Mouse (Mus musculus): ENCODE measurements around the gene Hgfac. TPM values are rescaled to one million over a fixed set of nuclear protein-coding genes. Genes with fewer than 3 reads are reported as not detected.

Hgfac gene
- total RNA-seq, 2 experiments from 2014 or later = 0.91 to 1.1 TPM

GRCm38 (mm10) chr5:35033619-35034018, 7.7 kb upstream of the Hgfac start:
- DNase-seq (ENCODE audit: extremely low spot score in 1 of 2, low spot score in 2 of 2) = no peak
- intact Hi-C loops (cut with DNase I) = no loop called here

- DNase-seq (ENCODE audit: extremely low spot score in 1 of 2, low spot score in 2 of 2) = no peak
- intact Hi-C loops (cut with DNase I) = no loop called here
These were observed 6.2 kb upstream of the Hgfac start for GRCm38 (mm10) chr5:35035141-35035540.

- intact Hi-C loops (cut with DNase I) = no loop called here
- DNase-seq (ENCODE audit: extremely low spot score in 1 of 2, low spot score in 2 of 2) = no peak
These were observed 5.5 kb upstream of the Hgfac start for GRCm38 (mm10) chr5:35035795-35036194.

- DNase-seq (ENCODE audit: extremely low spot score in 1 of 2, low spot score in 2 of 2) = no peak
- intact Hi-C loops (cut with DNase I) = no loop called here
These were observed 3.9 kb upstream of the Hgfac start for GRCm38 (mm10) chr5:35037438-35037837.

GRCm38 (mm10) chr5:35042431-35043109, 1.3 kb downstream of the Hgfac start:
- DNase-seq (ENCODE audit: extremely low spot score in 1 of 2, low spot score in 2 of 2) = no peak
- intact Hi-C loops (cut with DNase I) = loop anchor here (2.0 to 5.0 kb wide), 3 partner anchors 55 to 380 kb away; partner anchors contain the start of genes Grk4 and Nop14

- intact Hi-C loops (cut with DNase I) = loop anchor here (2.0 to 5.0 kb wide), 3 partner anchors 56 to 381 kb away; partner anchors contain the start of genes Grk4 and Nop14
- DNase-seq (ENCODE audit: extremely low spot score in 1 of 2, low spot score in 2 of 2) = peak; percentile 79 to 83
These were observed 1.8 kb downstream of the Hgfac start for GRCm38 (mm10) chr5:35043110-35043451.

- intact Hi-C loops (cut with DNase I) = no loop called here
- DNase-seq (ENCODE audit: extremely low spot score in 1 of 2, low spot score in 2 of 2) = no peak
These were observed 9.2 kb downstream of the Hgfac start for GRCm38 (mm10) chr5:35050541-35050940.

GRCm38 (mm10) chr5:35054628-35055027, 13.3 kb downstream of the Hgfac start:
- DNase-seq (ENCODE audit: extremely low spot score in 1 of 2, low spot score in 2 of 2) = no peak
- intact Hi-C loops (cut with DNase I) = loop anchor here (5.0 kb wide), 1 partner anchor 293 kb away; no protein-coding TSS in a partner anchor

GRCm38 (mm10) chr5:35055076-35055475, 13.8 kb downstream of the Hgfac start:
- peak; percentile 28 to 63 for DNase-seq (ENCODE audit: extremely low spot score in 1 of 2, low spot score in 2 of 2)
- intact Hi-C loops (cut with DNase I) = loop anchor here (5.0 kb wide), 1 partner anchor 292 kb away; no protein-coding TSS in a partner anchor

GRCm38 (mm10) chr5:35056604-35057432, 15.5 kb downstream of the Hgfac start, which contains the start of gene Dok7:
Dok7 (plus strand) TSS chr5:35056766.
- intact Hi-C loops (cut with DNase I) = loop anchor here (5.0 kb wide), 1 partner anchor 290 kb away; no protein-coding TSS in a partner anchor
- peak in 1 of 2 experiments; percentile 74 for DNase-seq (ENCODE audit: extremely low spot score in 1 of 2, low spot score in 2 of 2)

- intact Hi-C loops (cut with DNase I) = loop anchor here (5.0 kb wide), 1 partner anchor 290 kb away; no protein-coding TSS in a partner anchor
- no peak for DNase-seq (ENCODE audit: extremely low spot score in 1 of 2, low spot score in 2 of 2)
These were observed 16.3 kb downstream of the Hgfac start for GRCm38 (mm10) chr5:35057582-35057981.

GRCm38 (mm10) chr5:35058216-35058615, 16.9 kb downstream of the Hgfac start:
- intact Hi-C loops (cut with DNase I) = loop anchor here (5.0 kb wide), 1 partner anchor 289 kb away; no protein-coding TSS in a partner anchor
- no peak for DNase-seq (ENCODE audit: extremely low spot score in 1 of 2, low spot score in 2 of 2)

- intact Hi-C loops (cut with DNase I) = no loop called here
- DNase-seq (ENCODE audit: extremely low spot score in 1 of 2, low spot score in 2 of 2) = no peak
These were observed 18.8 kb downstream of the Hgfac start for GRCm38 (mm10) chr5:35060098-35060497.

GRCm38 (mm10) chr5:35069841-35070240, 28.5 kb downstream of the Hgfac start:
- intact Hi-C loops (cut with DNase I) = no loop called here
- no peak for DNase-seq (ENCODE audit: extremely low spot score in 1 of 2, low spot score in 2 of 2)

- DNase-seq (ENCODE audit: extremely low spot score in 1 of 2, low spot score in 2 of 2) = no peak
- intact Hi-C loops (cut with DNase I) = no loop called here
These were observed 29.0 kb downstream of the Hgfac start for GRCm38 (mm10) chr5:35070314-35070713.

- intact Hi-C loops (cut with DNase I) = no loop called here
- DNase-seq (ENCODE audit: extremely low spot score in 1 of 2, low spot score in 2 of 2) = peak in 1 of 2 experiments; percentile 59
These were observed 29.6 kb downstream of the Hgfac start for GRCm38 (mm10) chr5:35070953-35071352.

GRCm38 (mm10) chr5:35071855-35072254, 30.5 kb downstream of the Hgfac start:
- intact Hi-C loops (cut with DNase I) = no loop called here
- no peak for DNase-seq (ENCODE audit: extremely low spot score in 1 of 2, low spot score in 2 of 2)

- intact Hi-C loops (cut with DNase I) = no loop called here
- no peak for DNase-seq (ENCODE audit: extremely low spot score in 1 of 2, low spot score in 2 of 2)
These were observed 31.9 kb downstream of the Hgfac start for GRCm38 (mm10) chr5:35073235-35073634.

- intact Hi-C loops (cut with DNase I) = no loop called here
- DNase-seq (ENCODE audit: extremely low spot score in 1 of 2, low spot score in 2 of 2) = no peak
These were observed 32.7 kb downstream of the Hgfac start for GRCm38 (mm10) chr5:35073992-35074391.

- intact Hi-C loops (cut with DNase I) = no loop called here
- DNase-seq (ENCODE audit: extremely low spot score in 1 of 2, low spot score in 2 of 2) = no peak
These were observed 35.1 kb downstream of the Hgfac start for GRCm38 (mm10) chr5:35076369-35076768.

All from left cerebral cortex, postnatal 10 days (tissue).